ENCODE assay signal across 8 mouse cellular contexts in the genomic region with DNA sequence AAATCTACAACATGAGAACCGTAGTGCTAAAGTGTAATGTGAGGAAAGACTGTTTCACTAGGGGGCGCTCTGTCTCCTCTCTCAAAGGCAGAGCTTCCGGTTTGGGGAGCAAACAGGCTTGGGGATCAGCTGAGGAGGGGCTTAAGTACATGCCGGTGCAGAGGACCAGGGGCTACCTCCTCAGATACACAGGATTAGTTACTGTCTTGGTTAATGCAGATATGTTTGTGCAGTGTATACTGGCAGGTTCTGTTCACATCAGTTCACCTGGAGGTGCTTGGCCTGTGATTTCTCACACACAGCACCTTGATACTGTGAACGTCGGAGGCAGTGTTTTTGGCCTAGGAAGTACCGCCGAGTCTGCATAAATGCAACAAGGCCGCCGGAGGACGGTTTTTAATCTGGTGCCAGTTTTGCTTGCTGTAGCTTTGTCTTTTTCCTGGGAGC. TPM values are rescaled to one million over a fixed set of nuclear protein-coding genes. Genes with fewer than 3 reads are reported as not detected.
DNase-seq lines count a peak whose midpoint lies in the region; ATAC-seq and TF ChIP-seq lines count a peak whose summit lies in the region.

No protein-coding gene starts in this region.

- 0 out of 2 replicates have a peak, but pooled peaks cover 4% of the 10 kb centered on the region for H3K4me1 ChIP-seq in embryonic facial prominence, embryonic 12.5 days
- no peaks in the 10 kb centered on the region for H3K4me1 ChIP-seq in heart, embryonic 14.5 days (ENCODE audit: control insufficient read depth in 2 of 2, insufficient read depth in 2 of 2, low read length in 2 of 2)
- no peaks in the 10 kb centered on the region for H3K4me1 ChIP-seq in liver, embryonic 11.5 days (replicated peaks; ENCODE audit: control insufficient read depth, insufficient read depth, low read length)
- H3K4me1 ChIP-seq in neural tube, embryonic 11.5 days (ENCODE audit: control insufficient read depth, insufficient read depth, low read length): no peaks in the 10 kb centered on the region
- H3K4me1 ChIP-seq in testis, adult 2 months (ENCODE audit: control insufficient read depth, insufficient read depth, low read length): no peaks in the 10 kb centered on the region

- peak; percentile 40; the same call in 1 of the 2 replicates for TF ChIP-seq CTCF in testis, adult 2 months (IDR thresholded peaks at IDR 0.05; ENCODE audit: control insufficient read depth, insufficient read depth, insufficient replicate concordance, low read depth, low read length)

- ATAC-seq in embryonic facial prominence, embryonic 12.5 days (ENCODE audit: insufficient number of reproducible peaks, insufficient read depth, low FRiP score, low TSS enrichment): peak; percentile 69; the same call in 1 of the 2 replicates
- ATAC-seq in heart, embryonic 14.5 days (ENCODE audit: insufficient number of reproducible peaks, insufficient read depth, low FRiP score, low read depth): no peak
- ATAC-seq in liver, embryonic 11.5 days (replicated peaks; ENCODE audit: low FRiP score): no peak
- ATAC-seq in neural tube, embryonic 11.5 days (ENCODE audit: insufficient read depth, low FRiP score, low TSS enrichment): no peak

- no peaks in the 10 kb centered on the region for H3K36me3 ChIP-seq in embryonic facial prominence, embryonic 12.5 days
- H3K36me3 ChIP-seq in heart, embryonic 14.5 days (ENCODE audit: control insufficient read depth, insufficient read depth, low read length): no peaks in the 10 kb centered on the region
- H3K36me3 ChIP-seq in liver, embryonic 11.5 days (ENCODE audit: control insufficient read depth, insufficient read depth, low read length): no peaks in the 10 kb centered on the region
- H3K36me3 ChIP-seq in neural tube, embryonic 11.5 days (ENCODE audit: control insufficient read depth, insufficient read depth, low read length): no peaks in the 10 kb centered on the region
- no peaks in the 10 kb centered on the region for H3K36me3 ChIP-seq in testis, adult 2 months (ENCODE audit: control insufficient read depth, insufficient read depth, low read length)

- H3K27me3 ChIP-seq in embryonic facial prominence, embryonic 12.5 days: no peaks in the 10 kb centered on the region
- no peaks in the 10 kb centered on the region for H3K27me3 ChIP-seq in heart, embryonic 14.5 days (ENCODE audit: control insufficient read depth, insufficient read depth, low read length)
- no peaks in the 10 kb centered on the region for H3K27me3 ChIP-seq in liver, embryonic 11.5 days (replicated peaks; ENCODE audit: control insufficient read depth, insufficient read depth, low read length)
- no peaks in the 10 kb centered on the region for H3K27me3 ChIP-seq in neural tube, embryonic 11.5 days (ENCODE audit: control insufficient read depth, insufficient read depth, low read length)
- H3K27me3 ChIP-seq in testis, adult 2 months (ENCODE audit: control insufficient read depth, insufficient read depth, low read length): no peaks in the 10 kb centered on the region

- WGBS in embryonic facial prominence, embryonic 12.5 days: 19% methylated on average over 11 of the region's 11 CpGs
- 20% methylated on average over 11 of the region's 11 CpGs for WGBS in heart, embryonic 14.5 days
- WGBS in liver, embryonic 11.5 days: 30% methylated on average over 11 of the region's 11 CpGs
- 39% methylated on average over 11 of the region's 11 CpGs for WGBS in neural tube, embryonic 11.5 days

- no peaks in the 10 kb centered on the region for H3K9me3 ChIP-seq in embryonic facial prominence, embryonic 12.5 days
- H3K9me3 ChIP-seq in heart, embryonic 14.5 days (ENCODE audit: control insufficient read depth, low read length): no peaks in the 10 kb centered on the region
- H3K9me3 ChIP-seq in liver, embryonic 11.5 days (ENCODE audit: control insufficient read depth, low read length): no peaks in the 10 kb centered on the region
- H3K9me3 ChIP-seq in neural tube, embryonic 11.5 days (ENCODE audit: control insufficient read depth, low read length): no peaks in the 10 kb centered on the region

- no peak overlapping the region for H3K4me3 ChIP-seq in embryonic facial prominence, embryonic 12.5 days
- peak overlapping the region; percentile 7 to 12; a peak in 2 of 4 replicates for H3K4me3 ChIP-seq in heart, embryonic 14.5 days (ENCODE audit: control insufficient read depth in 1 of 2, insufficient read depth in 1 of 2, low read depth in 1 of 2, low read length in 2 of 2)
- H3K4me3 ChIP-seq in liver, embryonic 11.5 days (ENCODE audit: low read depth, low read length): no peak overlapping the region
- H3K4me3 ChIP-seq in neural tube, embryonic 11.5 days (ENCODE audit: low read depth, low read length): no peak overlapping the region
- no peak overlapping the region; the same call in 1 of the 2 replicates for H3K4me3 ChIP-seq in testis, adult 2 months (ENCODE audit: control insufficient read depth, low read depth, low read length)

- peak; percentile 73 for DNase-seq in CD4-positive helper T cell, adult 2 months (ENCODE audit: low read depth, low spot score)
- DNase-seq in adrenal gland, postnatal 25 days: peak; percentile 38
- DNase-seq in kidney, postnatal 10 days: peak; percentile 76
- DNase-seq in liver, embryonic 11.5 days (ENCODE audit: low spot score): peak; percentile 36
- peak; percentile 73 for DNase-seq in neural tube, embryonic 11.5 days (ENCODE audit: low spot score)

- H3K4me2 ChIP-seq in embryonic facial prominence, embryonic 12.5 days (replicated peaks): peak overlapping the region; percentile 24
- peak overlapping the region; percentile 54 for H3K4me2 ChIP-seq in heart, embryonic 14.5 days (ENCODE audit: low read length)
- peak overlapping the region; percentile 26 for H3K4me2 ChIP-seq in liver, embryonic 11.5 days
- H3K4me2 ChIP-seq in neural tube, embryonic 11.5 days (ENCODE audit: low read depth): peak overlapping the region; percentile 14; the same call in 1 of the 2 replicates

- H3K27ac ChIP-seq in embryonic facial prominence, embryonic 12.5 days: no peak overlapping the region
- no peak overlapping the region for H3K27ac ChIP-seq in heart, embryonic 14.5 days (replicated peaks in 1 of 2; ENCODE audit: control insufficient read depth in 1 of 2, insufficient read depth in 1 of 2, low read depth in 2 of 2, low read length in 2 of 2)
- H3K27ac ChIP-seq in liver, embryonic 11.5 days (ENCODE audit: low read depth, low read length): no peak overlapping the region
- H3K27ac ChIP-seq in neural tube, embryonic 11.5 days (ENCODE audit: low read depth, low read length): no peak overlapping the region
- no peak overlapping the region for H3K27ac ChIP-seq in testis, adult 2 months (ENCODE audit: control insufficient read depth, insufficient read depth, low read depth, low read length)

- no peak for TF ChIP-seq POLR2A in testis, adult 2 months (IDR thresholded peaks at IDR 0.05; ENCODE audit: control insufficient read depth, low read depth, low read length)

- peak overlapping the region; percentile 2; the same call in 1 of the 2 replicates for H3K9ac ChIP-seq in embryonic facial prominence, embryonic 12.5 days
- H3K9ac ChIP-seq in heart, embryonic 14.5 days (ENCODE audit: low read length): peak overlapping the region; percentile 42
- no peak overlapping the region for H3K9ac ChIP-seq in liver, embryonic 11.5 days (ENCODE audit: low read depth, low read length)
- no peak overlapping the region for H3K9ac ChIP-seq in neural tube, embryonic 11.5 days (ENCODE audit: low read length)

RNA-seq across cellular contexts. Expression of gene Atg14, which starts 27.5 kb away (rescaled TPM):
- 13.9 and 17.4 TPM in 2 replicates for total RNA-seq in adrenal gland, postnatal 25 days (2021)
- 21.3 and 23.1 TPM in 2 replicates for polyA plus RNA-seq in embryonic facial prominence, embryonic 12.5 days (2016; fragmentation: Nextera tagmentation; extraction: Ambion mirVana)
- polyA plus RNA-seq in heart, embryonic 14.5 days (2014; fragmentation: Nextera tagmentation; extraction: Ambion mirVana): 10.7 and 12.0 TPM in 2 replicates
- 9.8 and 10.2 TPM in 2 replicates for polyA plus RNA-seq in liver, embryonic 11.5 days (2014; fragmentation: Nextera tagmentation; extraction: Ambion mirVana)
- 17.5 and 19.1 TPM in 2 replicates for polyA plus RNA-seq in neural tube, embryonic 11.5 days (2014; fragmentation: Nextera tagmentation; extraction: Ambion mirVana)
- 4.6 and 4.7 TPM in 2 replicates for polyA plus RNA-seq in testis, adult 2 months (2012; rRNA removed)

RNA-seq across cellular contexts. Expression of gene Ktn1, which starts 50.3 kb away (rescaled TPM):
- 58.6 and 76.6 TPM in 2 replicates for total RNA-seq in adrenal gland, postnatal 25 days (2021)
- polyA plus RNA-seq in embryonic facial prominence, embryonic 12.5 days (2016; fragmentation: Nextera tagmentation; extraction: Ambion mirVana): 64.7 and 70.6 TPM in 2 replicates
- polyA plus RNA-seq in heart, embryonic 14.5 days (2014; fragmentation: Nextera tagmentation; extraction: Ambion mirVana): 92.8 and 105 TPM in 2 replicates
- 43.3 and 45.0 TPM in 2 replicates for polyA plus RNA-seq in liver, embryonic 11.5 days (2014; fragmentation: Nextera tagmentation; extraction: Ambion mirVana)
- 79.5 and 88.6 TPM in 2 replicates for polyA plus RNA-seq in neural tube, embryonic 11.5 days (2014; fragmentation: Nextera tagmentation; extraction: Ambion mirVana)
- 1.1 and 1.2 TPM in 2 replicates for polyA plus RNA-seq in testis, adult 2 months (2012; rRNA removed)

Comparison
In these comparisons a context has a peak if more than half of its experiments do, and no peak if none do; other contexts are left out.
1. H3K4me3 ChIP-seq: peak in heart, embryonic 14.5 days (2 of 2); none in embryonic facial prominence, embryonic 12.5 days (single experiment), liver, embryonic 11.5 days (single experiment), neural tube, embryonic 11.5 days (single experiment) and testis, adult 2 months (single experiment).
2. H3K9ac ChIP-seq: peak in embryonic facial prominence, embryonic 12.5 days (single experiment) and heart, embryonic 14.5 days (single experiment); none in liver, embryonic 11.5 days (single experiment) and neural tube, embryonic 11.5 days (single experiment).
3. RNA of gene Ktn1, which starts 50.3 kb away (polyA plus RNA-seq): 92.8 to 105 TPM in heart, embryonic 14.5 days, 79.5 to 88.6 TPM in neural tube, embryonic 11.5 days, 64.7 to 70.6 TPM in embryonic facial prominence, embryonic 12.5 days and 43.3 to 45.0 TPM in liver, embryonic 11.5 days; 1.1 to 1.2 TPM in testis, adult 2 months; every median in the first group is over 10 times any median in the second.
4. Peak in every context shown above with its lines, with median percentiles within 50 percentile points of each other: DNase-seq and H3K4me2 ChIP-seq.